Mouse (Mus musculus) embryonic facial prominence, embryonic 13.5 days (tissue): ENCODE results near the gene Cwc27. TPM values are rescaled to one million over a fixed set of nuclear protein-coding genes. Genes with fewer than 3 reads are reported as not detected.
A peak's percentile ranks its signal among the peaks of the same experiment; 100 is the strongest.

ENCODE experiments used
- ATAC-seq: fragments of 200-750 bp; cut with Nextera tagmentation; 2 replicates; pipeline ENCODE4 v1.8.0; 2017; ENCODE audit warnings: low read depth; ENCODE audit not compliant: insufficient number of reproducible peaks, insufficient read depth, low FRiP score, low TSS enrichment
- H3K27ac ChIP-seq: fragments of 300-500 bp; sonication (generic); 2 replicates; pipeline ENCODE4 v1.5.1; 2015; ENCODE audit warnings: moderate library complexity, mild to moderate bottlenecking, inconsistent platforms
- H3K27me3 ChIP-seq: fragments of 300-500 bp; sonication (generic); 2 replicates; pipeline ENCODE4 v1.6.1; 2015; ENCODE audit warnings: mild to moderate bottlenecking, inconsistent platforms
- H3K36me3 ChIP-seq: fragments of 300-500 bp; sonication (generic); 2 replicates; pipeline ENCODE4 v1.6.1; 2015; ENCODE audit warnings: mild to moderate bottlenecking, inconsistent platforms
- H3K4me1 ChIP-seq: fragments of 300-500 bp; sonication (generic); 2 replicates; pipeline ENCODE4 v1.6.1; 2015; ENCODE audit warnings: inconsistent platforms
- H3K4me2 ChIP-seq: fragments of 300-500 bp; sonication (generic); 2 replicates; pipeline ENCODE4 v1.6.1; 2015; ENCODE audit warnings: moderate library complexity, mild to moderate bottlenecking, inconsistent platforms
- H3K4me3 ChIP-seq: fragments of 300-500 bp; sonication (generic); 2 replicates; pipeline ENCODE4 v1.5.1; 2015; ENCODE audit warnings: mild to moderate bottlenecking, inconsistent platforms
- H3K9ac ChIP-seq: fragments of 300-500 bp; sonication (generic); 2 replicates; pipeline ENCODE4 v1.6.1; 2015; ENCODE audit warnings: mild to moderate bottlenecking, inconsistent platforms
- H3K9me3 ChIP-seq: fragments of 300-500 bp; sonication (generic); 2 replicates; pipeline ENCODE4 v1.6.1; 2016; ENCODE audit warnings: inconsistent platforms
- WGBS: fragments of 180-500 bp; shearing (Covaris S2); methylation state at CpG from one replicate; pipeline ENCODE4 v1.1.7; 2015; ENCODE audit warnings: mixed read lengths; 5-methylcytosine and 5-hydroxymethylcytosine counted together
- polyA plus RNA-seq: library from polyadenylated mRNA; unstranded; fragments of >200 nt; fragmentation: Nextera tagmentation; extraction: Ambion mirVana; gene quantifications from 2 replicates; pipeline ENCODE4 v1.2.1, GENCODE M21; 2015

Gene Cwc27
- polyA plus RNA-seq, 1 experiment from 2014 or later = 42.0 TPM

DNA sequence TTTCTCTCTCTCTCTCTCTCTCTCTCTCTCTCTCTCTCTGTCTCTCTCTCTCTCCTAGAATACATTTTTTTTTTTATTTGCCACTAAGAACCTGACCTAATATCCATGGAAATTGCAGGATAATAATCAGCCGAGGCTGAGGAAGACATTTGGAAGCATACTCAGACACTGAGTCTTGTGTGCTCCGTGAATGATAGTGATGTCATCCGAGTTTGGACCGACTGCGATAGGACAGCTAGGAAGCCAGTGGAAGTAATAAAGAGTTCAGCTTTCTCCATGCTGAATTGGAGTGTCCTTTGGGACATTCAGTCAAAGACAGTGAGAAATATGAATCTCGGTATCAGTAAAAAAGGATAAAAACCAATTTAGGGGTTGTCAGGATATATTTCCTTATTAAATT lies 214.7 kb downstream of the Cwc27 start:
- ATAC-seq = no peak
- 60% methylated on average over 6 of the region's 6 CpGs for WGBS
- no peak overlapping the region for H3K4me2 ChIP-seq
- H3K9me3 ChIP-seq = no peaks in the 10 kb centered on the region
- no peak overlapping the region for H3K27ac ChIP-seq
- no peaks in the 10 kb centered on the region for H3K27me3 ChIP-seq
- H3K4me3 ChIP-seq = no peak overlapping the region
- no peaks in the 10 kb centered on the region; the same call in 1 of the 2 replicates for H3K4me1 ChIP-seq
- H3K9ac ChIP-seq = no peak overlapping the region
- H3K36me3 ChIP-seq = no peaks in the 10 kb centered on the region

DNA sequence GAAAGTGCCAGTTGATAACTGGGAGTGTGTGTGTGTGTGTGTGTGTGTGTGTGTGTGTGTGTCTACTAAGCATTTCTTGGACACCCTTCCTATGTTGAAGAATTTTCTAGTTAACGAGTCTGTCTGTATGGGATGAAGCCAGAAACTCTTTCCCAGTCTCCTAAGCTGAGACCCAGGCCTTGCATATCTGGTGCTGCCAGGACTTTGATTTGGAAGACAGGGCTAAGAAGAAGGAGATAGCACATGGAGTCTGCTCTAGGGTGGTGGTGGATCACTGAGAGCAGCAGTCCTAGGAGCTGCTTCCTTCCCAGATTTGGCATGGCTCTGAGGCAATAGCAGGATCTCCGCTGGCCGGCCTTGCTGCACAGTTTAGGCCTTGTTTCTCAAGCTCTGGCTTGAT lies 215.2 kb downstream of the Cwc27 start:
- H3K27ac ChIP-seq = no peak overlapping the region
- no peak overlapping the region for H3K4me3 ChIP-seq
- H3K9ac ChIP-seq = no peak overlapping the region
- H3K9me3 ChIP-seq = no peaks in the 10 kb centered on the region
- no peak for ATAC-seq
- 83% methylated on average over 3 of the region's 3 CpGs for WGBS
- H3K27me3 ChIP-seq = no peaks in the 10 kb centered on the region
- H3K36me3 ChIP-seq = no peaks in the 10 kb centered on the region
- no peak overlapping the region for H3K4me2 ChIP-seq
- H3K4me1 ChIP-seq = no peaks in the 10 kb centered on the region; the same call in 1 of the 2 replicates

DNA sequence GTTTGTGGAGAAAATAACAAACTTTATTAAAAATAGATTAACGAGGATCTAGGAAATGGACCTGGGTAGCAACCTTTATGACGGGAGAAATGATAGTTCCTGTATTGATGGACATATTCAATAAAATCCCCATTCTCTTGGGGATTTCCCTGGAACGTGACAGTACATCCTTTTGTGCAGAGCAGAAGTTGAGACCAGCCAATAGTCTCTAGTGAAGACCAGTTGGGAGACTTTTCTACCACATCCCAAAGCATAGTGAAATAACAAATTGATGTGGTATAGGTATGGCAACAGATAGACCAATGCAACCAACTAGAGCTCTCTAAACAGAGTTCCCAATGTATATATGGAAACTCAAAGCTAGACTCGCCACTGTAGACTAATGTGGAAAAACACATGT lies 220.7 kb downstream of the Cwc27 start:
- no peak for ATAC-seq
- Histone ChIP-seq H3K27me3 (no peaks in the 10 kb centered on the region), H3K36me3 (no peaks in the 10 kb centered on the region), H3K4me3 (no peak overlapping the region), H3K9me3 (no peaks in the 10 kb centered on the region), H3K9ac (no peak overlapping the region), H3K4me2 (no peak overlapping the region), H3K4me1 (no peaks in the 10 kb centered on the region), H3K27ac (no peak overlapping the region)
- 81% methylated on average over 4 of the region's 4 CpGs for WGBS

DNA sequence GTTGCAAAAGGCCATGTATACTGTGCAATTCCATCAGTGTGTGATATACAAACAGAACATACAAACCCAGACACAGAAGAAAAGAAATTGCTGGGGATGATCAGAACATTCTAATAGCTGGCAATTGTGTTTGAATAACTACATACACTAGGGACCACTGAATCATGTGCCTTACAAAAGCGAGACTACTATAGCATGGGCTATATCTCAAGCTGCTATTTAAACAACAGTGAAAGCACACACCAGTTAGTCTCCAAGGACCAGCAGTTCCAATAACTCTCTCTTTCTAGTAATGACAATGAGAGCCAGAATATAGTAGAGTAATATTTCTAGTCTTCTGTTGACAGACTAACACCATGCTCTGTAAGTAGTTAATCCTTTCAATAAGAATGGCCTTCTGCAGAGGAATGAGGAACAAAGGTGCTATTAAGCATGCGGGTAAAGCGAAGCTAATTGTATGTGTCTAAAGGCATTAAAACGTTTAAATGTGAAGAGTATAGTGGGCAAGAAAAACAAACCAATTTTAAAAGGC lies 222.1 kb downstream of the Cwc27 start:
- WGBS = 56% methylated on average over 4 of the region's 4 CpGs
- Histone ChIP-seq H3K27ac (no peak overlapping the region), H3K4me3 (no peak overlapping the region), H3K27me3 (no peaks in the 10 kb centered on the region), H3K36me3 (no peaks in the 10 kb centered on the region), H3K4me1 (peaks cover 12% of the 10 kb centered on the region), H3K4me2 (no peak overlapping the region), H3K9me3 (no peaks in the 10 kb centered on the region), H3K9ac (no peak overlapping the region)
- ATAC-seq = no peak

DNA sequence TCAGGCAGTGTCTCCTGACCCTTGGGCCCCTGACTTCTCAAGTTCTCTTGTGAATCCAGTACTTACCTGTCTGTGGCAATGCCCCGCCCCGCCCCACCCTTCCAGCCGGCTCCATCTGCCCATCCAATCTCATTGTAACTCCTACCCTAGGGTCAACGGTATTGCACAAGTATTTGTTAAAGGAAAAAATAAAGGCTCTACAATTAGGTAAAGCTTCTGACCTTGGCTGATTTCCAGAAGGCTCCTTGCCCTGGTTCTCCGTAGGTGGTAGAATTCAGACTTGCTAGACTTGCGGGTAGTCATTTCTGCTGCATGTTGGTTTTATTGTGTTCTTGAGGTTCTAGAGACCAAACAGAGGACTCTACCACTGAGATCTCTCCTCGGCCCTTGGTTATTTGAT lies 226.0 kb downstream of the Cwc27 start:
- no peak overlapping the region for H3K4me3 ChIP-seq
- H3K4me1 ChIP-seq = peaks cover 13% of the 10 kb centered on the region
- WGBS = 82% methylated on average over 7 of the region's 7 CpGs
- H3K27ac ChIP-seq = no peak overlapping the region
- H3K9ac ChIP-seq = no peak overlapping the region
- H3K36me3 ChIP-seq = no peaks in the 10 kb centered on the region
- no peak for ATAC-seq
- H3K27me3 ChIP-seq = no peaks in the 10 kb centered on the region
- H3K4me2 ChIP-seq = no peak overlapping the region
- H3K9me3 ChIP-seq = no peaks in the 10 kb centered on the region

DNA sequence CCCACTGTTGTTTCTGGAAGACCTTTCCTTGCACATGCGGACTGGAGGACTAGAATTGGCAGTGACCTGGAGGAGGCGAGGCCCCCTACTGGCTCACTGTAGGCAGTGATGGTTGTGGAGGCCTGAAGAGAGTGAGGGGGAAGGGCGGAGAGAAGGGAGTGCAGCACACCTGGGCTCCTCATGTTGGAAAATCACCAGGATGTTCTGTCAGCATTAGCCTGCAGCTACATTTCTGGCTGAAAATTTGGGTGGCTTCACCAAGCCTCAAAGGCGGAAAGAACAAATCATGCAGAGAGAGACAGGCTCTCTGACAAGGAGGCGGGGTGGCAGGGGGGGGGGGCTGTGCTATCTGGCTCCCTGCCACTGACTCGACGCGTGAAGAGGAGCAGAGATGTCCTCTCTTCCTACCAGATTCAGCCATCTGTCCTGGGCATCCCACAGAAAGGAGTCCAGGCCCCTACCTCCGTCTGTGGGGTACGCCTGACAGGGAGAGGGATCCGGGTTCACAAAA lies 226.8 kb downstream of the Cwc27 start:
- no peak overlapping the region for H3K4me3 ChIP-seq
- H3K4me2 ChIP-seq = peak overlapping the region; percentile 34; the same call in 1 of the 2 replicates

DNA sequence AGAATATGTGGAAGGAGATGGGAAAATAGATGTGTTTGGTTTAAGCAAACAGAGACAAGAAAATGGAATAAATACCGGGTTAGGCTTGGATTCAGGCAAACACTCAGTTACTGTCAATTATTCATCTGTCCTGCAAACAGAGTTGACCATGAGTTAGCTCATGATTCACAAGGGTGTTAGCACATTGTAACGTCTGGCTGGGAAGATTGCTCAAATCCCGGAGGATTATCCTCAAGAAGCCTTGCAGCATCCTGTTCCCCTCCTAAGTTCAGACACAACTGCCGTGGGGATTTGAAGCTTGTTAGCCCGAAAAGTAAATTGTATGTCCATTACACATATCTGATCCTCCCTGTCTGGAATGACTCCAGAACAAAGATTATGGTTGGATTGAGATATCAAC lies 228.6 kb downstream of the Cwc27 start:
- H3K27me3 ChIP-seq = no peaks in the 10 kb centered on the region
- no peak overlapping the region for H3K4me2 ChIP-seq
- no peak overlapping the region for H3K27ac ChIP-seq
- no peak for ATAC-seq
- H3K4me1 ChIP-seq = peaks cover 13% of the 10 kb centered on the region
- 71% methylated on average over 5 of the region's 5 CpGs for WGBS
- H3K9me3 ChIP-seq = no peaks in the 10 kb centered on the region
- H3K36me3 ChIP-seq = no peaks in the 10 kb centered on the region
- H3K9ac ChIP-seq = no peak overlapping the region
- H3K4me3 ChIP-seq = no peak overlapping the region

More for the DNA sequence above, 226.8 kb downstream of the Cwc27 start:
- H3K27me3 ChIP-seq = no peaks in the 10 kb centered on the region
- no peaks in the 10 kb centered on the region for H3K36me3 ChIP-seq
- 0 out of 2 replicates have a peak, but pooled peaks have one; percentile 38 for ATAC-seq
- 32% methylated on average over 11 of the region's 11 CpGs for WGBS
- H3K27ac ChIP-seq = peak overlapping the region; percentile 35
- peaks cover 13% of the 10 kb centered on the region for H3K4me1 ChIP-seq
- H3K9me3 ChIP-seq = no peaks in the 10 kb centered on the region
- H3K9ac ChIP-seq = no peak overlapping the region

Other genes with a start within 250 kb of the Cwc27 start
- gene Srek1ip1, start 24.7 kb downstream of the Cwc27 start, polyA plus RNA-seq = 26.2 and 31.7 TPM in 2 replicates
- gene Shisal2b, start 46.8 kb upstream of the Cwc27 start, polyA plus RNA-seq = 0.96 TPM in 1 of 2 replicates, not detected in the other
- gene Rgs7bp, start 237.8 kb upstream of the Cwc27 start, polyA plus RNA-seq = 2.3 and 2.7 TPM in 2 replicates